Mouse (Mus musculus): ENCODE measurements around the gene Dpysl5.

Dpysl5 gene

GRCm38 (mm10) chr5:30709744-30710383, 1.5 kb upstream of the Dpysl5 start:
- peak; percentile 80 for DNase-seq

DNA sequence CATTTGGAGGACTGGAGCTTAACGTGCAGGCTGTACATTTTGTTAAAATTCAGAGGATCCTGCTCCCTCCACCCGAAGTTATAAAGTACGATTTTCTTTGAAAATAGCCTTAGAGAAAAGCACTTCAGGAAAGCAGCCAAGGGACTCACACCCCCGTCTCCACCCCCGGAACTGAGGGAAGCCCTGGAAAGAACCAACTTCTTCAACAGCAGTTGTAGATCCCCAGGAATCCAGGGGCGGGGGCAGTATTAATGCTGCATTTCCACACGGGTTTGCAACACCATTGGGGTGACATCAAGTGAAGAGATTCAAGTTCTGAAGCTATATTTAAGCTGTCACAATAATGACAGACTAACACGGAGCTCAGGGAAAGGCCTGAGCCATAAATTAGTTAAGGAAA, 878 bp upstream of the Dpysl5 start:
- no peak for DNase-seq

DNA sequence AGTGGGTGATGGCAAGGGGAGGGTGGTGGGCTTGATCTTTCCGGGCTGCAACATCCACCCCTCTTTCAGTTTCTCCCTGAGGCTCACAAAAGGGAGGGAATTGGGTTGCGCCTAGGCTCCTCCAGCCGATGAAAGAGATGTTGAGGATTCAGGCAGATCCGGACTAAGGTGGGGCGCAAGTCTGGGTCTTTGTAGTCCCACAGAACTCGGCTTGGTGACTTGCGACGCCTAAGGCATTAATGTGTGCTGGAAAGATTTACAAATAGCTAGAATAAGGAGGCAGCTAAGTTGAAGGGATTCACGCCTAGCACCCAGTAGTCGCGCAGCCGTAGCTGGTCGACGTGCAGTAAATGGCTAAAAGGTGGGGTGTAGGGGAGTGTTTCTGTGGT, 632 bp downstream of the Dpysl5 start:
- no peak for DNase-seq

- DNase-seq, result peak; percentile 45
Observed at GRCm38 (mm10) chr5:30712441-30713298, 1.3 kb downstream of the Dpysl5 start.

GRCm38 (mm10) chr5:30713299-30713675, 1.9 kb downstream of the Dpysl5 start:
- DNase-seq, result peak; percentile 4

DNA sequence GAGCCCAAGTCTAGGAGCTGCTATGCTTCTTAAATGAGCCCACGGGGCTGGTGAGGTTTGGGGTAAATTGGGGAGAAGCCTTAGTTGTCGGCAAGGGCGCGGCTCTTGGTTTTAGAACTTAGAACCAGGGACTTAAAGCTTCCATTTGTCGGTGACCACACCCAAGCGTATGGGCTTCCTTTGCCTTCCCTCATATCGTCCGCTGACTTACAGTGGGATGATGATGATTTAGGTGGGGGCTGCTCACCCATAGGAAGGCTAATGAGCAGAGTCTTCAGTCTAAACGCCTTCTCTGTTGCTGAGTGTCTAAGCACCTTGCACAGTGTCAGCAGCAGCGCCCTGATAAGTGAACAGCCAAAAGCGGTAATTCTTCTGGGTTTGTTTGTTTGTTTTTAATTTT, 2.3 kb downstream of the Dpysl5 start:
- DNase-seq, result no peak

DNA sequence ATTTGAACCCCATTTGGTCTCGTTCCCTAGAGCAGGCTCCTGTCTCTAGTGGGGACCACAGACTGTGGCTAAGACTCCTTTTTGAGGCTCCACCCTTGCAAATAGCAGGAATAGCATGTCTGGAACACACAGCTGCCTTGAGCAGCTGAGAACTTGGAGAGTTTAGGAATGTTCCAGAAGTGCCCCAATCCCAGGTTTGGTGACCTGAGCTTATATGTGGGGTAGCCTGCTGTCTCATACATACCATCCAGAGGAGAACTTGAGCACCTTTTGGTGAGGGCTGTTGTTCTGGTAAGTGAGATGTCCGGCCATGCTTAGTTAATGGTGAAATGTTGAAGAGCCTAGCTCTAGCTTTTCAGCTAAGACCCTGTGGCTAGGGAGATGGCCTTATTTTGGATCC, 4.9 kb downstream of the Dpysl5 start:
- DNase-seq, result no peak

DNA sequence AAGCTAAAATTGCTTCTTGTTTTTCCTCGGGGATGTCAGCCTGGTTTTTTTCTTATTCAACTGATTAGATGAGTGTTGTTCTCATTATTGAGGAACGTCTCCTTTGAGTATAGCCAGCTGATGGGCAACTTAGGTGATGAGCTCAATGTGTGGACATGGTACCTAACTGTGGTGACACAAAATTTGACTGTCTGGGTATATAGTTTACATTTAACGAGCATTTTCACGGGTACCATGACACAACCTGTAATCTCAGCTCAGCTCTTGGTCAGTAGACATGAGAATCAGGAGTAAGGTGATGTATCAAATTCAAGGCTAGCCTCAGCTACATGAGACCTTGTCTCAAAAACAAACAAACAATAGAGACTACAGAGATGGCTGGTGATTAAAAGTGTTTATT, 6.1 kb downstream of the Dpysl5 start:
- DNase-seq, result no peak

DNA sequence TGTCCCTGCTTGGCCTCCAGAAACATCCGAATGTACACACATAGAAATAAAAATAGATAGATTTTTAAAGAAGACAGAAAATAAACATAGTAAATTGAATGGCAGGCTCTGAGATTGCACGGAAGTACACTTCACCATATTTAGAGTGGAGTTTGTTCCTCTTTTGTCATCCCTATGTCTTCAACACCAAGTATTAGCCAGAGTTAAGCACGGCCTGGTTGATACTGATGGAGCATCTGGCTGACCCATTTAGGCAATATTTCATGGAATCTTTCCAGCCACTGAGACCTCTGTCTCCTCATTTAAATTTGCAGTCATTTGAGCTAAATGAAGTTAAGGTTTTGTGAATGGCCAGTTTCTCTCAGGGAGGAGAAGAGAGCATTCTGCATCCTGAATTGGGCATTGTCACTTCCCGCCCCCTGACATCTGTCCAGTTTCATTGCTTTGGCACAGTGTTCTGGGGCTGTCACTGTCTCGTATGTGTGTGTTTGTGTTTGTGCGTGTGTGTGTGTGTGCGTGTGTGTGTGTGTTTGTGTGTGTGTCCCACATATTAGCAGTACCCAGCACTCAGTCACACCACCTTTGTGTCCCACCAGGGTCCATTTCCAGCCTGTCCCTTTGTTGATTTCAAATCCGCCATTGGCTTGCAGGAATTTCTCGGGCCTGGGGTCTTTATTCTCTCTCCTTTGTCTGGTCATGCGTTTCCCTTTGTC, 6.8 kb downstream of the Dpysl5 start:
- no peak for DNase-seq

GRCm38 (mm10) chr5:30721935-30722334, 10.6 kb downstream of the Dpysl5 start:
- no peak for DNase-seq

- no peak for DNase-seq
Observed at GRCm38 (mm10) chr5:30726151-30726693, 14.9 kb downstream of the Dpysl5 start.

GRCm38 (mm10) chr5:30732511-30732910, 21.1 kb downstream of the Dpysl5 start:
- no peak for DNase-seq

GRCm38 (mm10) chr5:30734666-30735065, 23.3 kb downstream of the Dpysl5 start:
- no peak for DNase-seq

DNA sequence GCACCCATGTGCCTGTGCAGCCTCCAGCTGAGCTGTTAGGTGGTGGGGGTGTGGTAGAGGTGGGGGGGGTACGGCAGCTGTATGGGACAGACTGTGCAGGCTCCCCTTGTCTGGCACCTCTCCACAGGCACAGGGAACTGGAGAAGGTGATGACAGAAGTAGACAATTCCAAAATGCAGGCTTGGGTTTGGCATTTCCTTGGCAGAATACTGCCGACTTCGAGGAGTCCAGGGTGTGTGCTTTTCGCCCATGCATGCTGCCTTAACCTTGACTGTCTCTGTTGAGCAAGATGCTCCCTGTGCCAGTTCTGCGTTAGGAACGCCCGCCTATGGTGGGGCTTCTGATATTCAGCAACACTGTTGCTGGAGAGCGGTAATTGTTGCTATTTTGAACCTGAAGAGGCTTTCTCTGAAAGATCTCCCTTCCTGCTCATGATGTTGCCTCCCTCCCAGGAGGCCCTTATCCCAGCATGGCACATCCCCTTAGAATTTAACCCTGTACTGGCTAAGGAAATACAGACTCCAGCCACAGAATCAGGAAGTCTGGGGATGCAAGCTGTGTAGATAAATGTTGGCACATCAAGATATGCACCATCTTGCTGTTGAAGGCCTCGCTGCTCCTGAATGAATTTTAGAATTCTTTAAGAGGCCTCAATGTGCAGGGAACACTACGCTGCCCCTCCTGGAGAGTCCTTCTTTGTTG, 26.9 kb downstream of the Dpysl5 start:
- DNase-seq, result no peak

DNA sequence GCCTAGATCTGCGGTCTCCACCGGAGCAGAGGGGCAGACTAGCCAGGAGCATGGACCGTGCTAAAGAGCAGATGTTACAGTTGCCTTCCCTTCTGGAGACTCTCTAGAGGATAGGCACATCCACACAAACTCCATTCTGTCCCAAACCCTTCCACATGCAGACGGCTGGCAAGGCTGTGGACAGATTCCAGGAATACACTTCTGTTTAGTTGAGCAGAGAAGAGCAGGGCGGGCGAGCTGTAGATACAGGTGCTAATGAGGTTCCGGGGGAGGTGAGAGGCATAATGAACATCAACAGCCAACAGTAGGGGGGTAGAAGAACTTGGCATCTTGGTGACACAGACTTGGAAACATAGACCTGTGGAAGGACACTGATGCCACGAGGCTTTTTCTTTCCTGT, 28.2 kb downstream of the Dpysl5 start:
- DNase-seq, result no peak

GRCm38 (mm10) chr5:30749582-30750311, 38.4 kb downstream of the Dpysl5 start:
- DNase-seq, result peak; percentile 4

DNA sequence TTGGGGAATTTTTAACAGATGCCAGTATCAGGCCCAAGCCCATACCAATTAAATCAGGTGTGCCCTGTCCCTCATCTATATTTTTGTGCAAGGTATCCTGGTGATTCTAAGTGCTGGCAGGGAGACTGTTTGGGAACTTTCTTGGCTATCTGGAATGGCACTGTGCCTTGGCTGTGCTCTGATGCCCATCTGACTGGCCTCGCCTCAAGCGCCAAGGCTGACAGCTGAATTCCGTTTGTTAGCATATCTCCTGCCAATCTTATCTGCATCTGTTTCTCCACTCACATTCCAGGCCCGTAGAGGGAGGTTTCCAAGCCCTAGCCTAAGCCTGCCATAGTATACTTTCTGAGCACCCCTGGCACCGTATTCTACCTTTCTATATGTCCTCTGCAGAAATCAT, 39.7 kb downstream of the Dpysl5 start:
- no peak for DNase-seq

GRCm38 (mm10) chr5:30753128-30753527, 41.8 kb downstream of the Dpysl5 start:
- DNase-seq, result no peak

GRCm38 (mm10) chr5:30755215-30755614, 43.9 kb downstream of the Dpysl5 start:
- no peak for DNase-seq

- no peak for DNase-seq
Observed at GRCm38 (mm10) chr5:30762815-30763510, 51.6 kb downstream of the Dpysl5 start.

DNA sequence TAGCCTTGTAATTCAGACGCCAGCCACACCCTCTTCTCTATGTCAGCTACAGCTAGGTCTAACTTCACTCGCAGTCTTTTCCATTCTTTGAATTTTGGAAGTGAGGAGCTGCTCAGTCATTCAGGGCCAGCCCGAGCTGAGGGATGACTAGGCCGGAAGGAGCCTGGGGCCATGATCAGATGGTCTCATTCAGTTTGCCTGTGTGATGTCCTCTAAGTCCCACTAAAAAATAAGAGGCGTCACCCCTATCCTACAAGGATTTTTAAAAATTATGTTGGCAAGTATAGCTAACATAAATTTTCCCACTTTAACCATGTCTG, 52.1 kb downstream of the Dpysl5 start:
- DNase-seq, result no peak
